Mouse (Mus musculus) embryo, embryonic 11 days (tissue): Measurements from ENCODE around the gene Donson.

Source experiments
- DNase-seq: peaks from one replicate; pipeline ENCODE4 v3.0.0-alpha.2; 2015

Gene Donson

GRCm38 (mm10) chr16:91639636-91640035 is 48.9 kb downstream of the Donson start:
- DNase-seq, result no peak

GRCm38 (mm10) chr16:91639161-91639560 is 49.4 kb downstream of the Donson start:
- DNase-seq, result no peak

- no peak for DNase-seq
These were observed 54.9 kb downstream of the Donson start for GRCm38 (mm10) chr16:91633641-91634040.

- DNase-seq, result no peak
These were observed 55.6 kb downstream of the Donson start for GRCm38 (mm10) chr16:91632940-91633339.

GRCm38 (mm10) chr16:91632439-91632838 is 56.1 kb downstream of the Donson start:
- DNase-seq, result no peak

GRCm38 (mm10) chr16:91630584-91630983 is 58.0 kb downstream of the Donson start:
- no peak for DNase-seq

GRCm38 (mm10) chr16:91629749-91630148 is 58.8 kb downstream of the Donson start:
- DNase-seq, result no peak

GRCm38 (mm10) chr16:91628673-91629072 is 59.9 kb downstream of the Donson start:
- DNase-seq, result no peak

- DNase-seq, result no peak
These were observed 60.7 kb downstream of the Donson start for GRCm38 (mm10) chr16:91627831-91628230.
